Mouse (Mus musculus) cerebellum, postnatal 36 days (tissue): ENCODE data around the gene Ambn.
"Not testable (repeated sequence)": the region's sequence is repeated elsewhere in the genome, so short reads cannot be mapped to it uniquely, and the experiment has no call there.

Source experiments
- DNase-seq, 2 experiments: peaks; one replicate each; pipeline ENCODE4 v3.0.0; 2021 to 2022; ENCODE audit warnings: mixed read lengths in 2 of 2

The Ambn gene

GRCm38 (mm10) chr5:88455691-88456090 lies at the start of gene Ambn:
Gene Ambn (plus strand): TSS chr5:88455991.
- DNase-seq: no peak

- no peak for DNase-seq
Observed at GRCm38 (mm10) chr5:88420319-88421065, 35.3 kb upstream of the Ambn start.

GRCm38 (mm10) chr5:88424892-88425291 lies 30.9 kb upstream of the Ambn start:
- DNase-seq: not testable (repeated sequence)

- no peak for DNase-seq
Observed at GRCm38 (mm10) chr5:88426753-88427152, 29.0 kb upstream of the Ambn start.

DNA sequence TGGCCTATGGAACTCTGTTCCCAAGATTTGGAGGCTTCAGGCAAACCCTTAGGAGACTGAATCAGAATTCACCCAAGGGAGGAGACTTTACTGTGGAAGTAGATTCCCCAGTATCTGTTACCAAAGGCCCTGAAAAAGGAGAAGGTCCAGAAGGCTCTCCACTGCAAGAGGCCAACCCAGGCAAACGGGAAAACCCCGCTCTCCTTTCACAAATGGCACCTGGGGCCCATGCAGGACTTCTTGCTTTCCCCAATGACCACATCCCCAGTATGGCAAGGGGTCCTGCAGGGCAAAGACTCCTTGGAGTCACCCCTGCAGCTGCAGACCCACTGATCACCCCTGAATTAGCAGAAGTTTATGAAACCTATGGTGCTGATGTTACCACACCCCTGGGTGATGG lies 11.7 kb downstream of the Ambn start:
- no peak for DNase-seq

- no peak for DNase-seq
Observed at GRCm38 (mm10) chr5:88468807-88469704, 13.3 kb downstream of the Ambn start.

GRCm38 (mm10) chr5:88487675-88488074 lies 31.9 kb downstream of the Ambn start, which contains the start of gene Enam:
Gene Enam (plus strand): TSS chr5:88487975.
- DNase-seq: no peak

DNA sequence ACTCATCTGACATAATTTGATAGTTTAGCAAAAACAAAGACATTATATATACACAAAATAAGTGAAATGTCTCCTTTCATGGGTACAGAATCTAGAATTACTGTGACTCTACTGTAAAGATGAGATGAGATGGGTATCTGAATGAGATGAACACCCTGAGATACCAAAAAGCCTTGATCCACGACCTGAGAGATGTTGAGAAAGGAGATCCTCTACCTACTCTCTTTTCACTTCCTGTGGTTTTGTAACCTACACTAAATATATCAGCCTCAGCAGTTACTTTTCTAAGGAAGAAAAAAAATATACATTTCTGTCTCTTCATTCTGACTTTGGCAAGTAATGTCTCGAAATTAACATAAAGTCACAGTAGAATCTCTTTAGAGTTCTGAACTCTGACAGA lies 33.2 kb downstream of the Ambn start:
- no peak for DNase-seq

GRCm38 (mm10) chr5:88491111-88491510 lies 35.3 kb downstream of the Ambn start:
- DNase-seq: no peak

- DNase-seq: no peak
Observed at GRCm38 (mm10) chr5:88499781-88500180, 44.0 kb downstream of the Ambn start.

DNA sequence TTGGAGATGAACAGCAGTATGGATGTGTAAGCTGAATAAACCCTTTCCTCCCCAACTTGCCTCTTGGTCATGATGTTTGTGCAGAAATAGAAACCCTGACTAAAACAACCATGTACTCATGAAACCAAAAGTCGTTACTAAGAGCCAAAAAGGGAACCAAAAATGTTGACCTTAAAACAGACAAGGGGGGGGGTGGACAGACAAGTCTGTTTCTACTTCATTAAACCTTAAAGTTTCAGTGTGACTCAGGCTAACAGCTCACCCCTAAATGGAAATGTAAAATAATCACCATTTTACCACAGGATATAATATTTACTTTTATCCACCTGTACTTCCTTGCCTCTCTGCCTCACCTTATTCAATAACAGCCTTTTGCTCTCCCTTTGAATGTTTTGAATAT lies 52.8 kb downstream of the Ambn start:
- DNase-seq: no peak

- no peak for DNase-seq
Observed at GRCm38 (mm10) chr5:88508990-88509389, 53.2 kb downstream of the Ambn start.
